Mouse (Mus musculus) midbrain, embryonic 10.5 days (tissue): ENCODE results near the gene Tnip2. TPM values are rescaled to one million over a fixed set of nuclear protein-coding genes. Genes with fewer than 3 reads are reported as not detected.

Experiments used
- DNase-seq: peaks from one replicate; pipeline ENCODE4 v3.0.0-alpha.2; 2017; ENCODE audit warnings: low spot score
- H3K27ac ChIP-seq: fragments of 300-500 bp; sonication (generic); replicated peaks from 2 replicates; pipeline ENCODE4 v1.5.1; 2016; ENCODE audit warnings: mild to moderate bottlenecking
- H3K27me3 ChIP-seq: fragments of 300-500 bp; sonication (generic); 2 replicates; pipeline ENCODE4 v1.6.1; 2016; ENCODE audit warnings: low read depth, mild to moderate bottlenecking; ENCODE audit not compliant: poor library complexity, severe bottlenecking
- H3K36me3 ChIP-seq: fragments of 300-500 bp; sonication (generic); 2 replicates; pipeline ENCODE4 v1.6.1; 2016; ENCODE audit warnings: mild to moderate bottlenecking, moderate library complexity
- H3K4me1 ChIP-seq: fragments of 300-500 bp; sonication (generic); 2 replicates; pipeline ENCODE4 v1.6.1; 2016
- H3K4me3 ChIP-seq: fragments of 300-500 bp; sonication (generic); 2 replicates; pipeline ENCODE4 v1.5.1; 2016; ENCODE audit warnings: mild to moderate bottlenecking, moderate library complexity
- H3K9me3 ChIP-seq: fragments of 300-500 bp; sonication (generic); replicated peaks from 2 replicates; pipeline ENCODE4 v1.6.1; 2016; ENCODE audit warnings: mild to moderate bottlenecking
- WGBS: fragments of 180-500 bp; shearing (Covaris S2); methylation state at CpG from one replicate; pipeline ENCODE4 v1.1.7; 2016; 5-methylcytosine and 5-hydroxymethylcytosine counted together
- polyA plus RNA-seq: library from polyadenylated mRNA; unstranded; fragments of >200 nt; fragmentation: Nextera tagmentation; extraction: Ambion mirVana; gene quantifications from 2 replicates; pipeline ENCODE4 v1.2.1, GENCODE M21; 2016

Tnip2 gene
- polyA plus RNA-seq, 1 experiment from 2014 or later: 5.3 TPM

DNA sequence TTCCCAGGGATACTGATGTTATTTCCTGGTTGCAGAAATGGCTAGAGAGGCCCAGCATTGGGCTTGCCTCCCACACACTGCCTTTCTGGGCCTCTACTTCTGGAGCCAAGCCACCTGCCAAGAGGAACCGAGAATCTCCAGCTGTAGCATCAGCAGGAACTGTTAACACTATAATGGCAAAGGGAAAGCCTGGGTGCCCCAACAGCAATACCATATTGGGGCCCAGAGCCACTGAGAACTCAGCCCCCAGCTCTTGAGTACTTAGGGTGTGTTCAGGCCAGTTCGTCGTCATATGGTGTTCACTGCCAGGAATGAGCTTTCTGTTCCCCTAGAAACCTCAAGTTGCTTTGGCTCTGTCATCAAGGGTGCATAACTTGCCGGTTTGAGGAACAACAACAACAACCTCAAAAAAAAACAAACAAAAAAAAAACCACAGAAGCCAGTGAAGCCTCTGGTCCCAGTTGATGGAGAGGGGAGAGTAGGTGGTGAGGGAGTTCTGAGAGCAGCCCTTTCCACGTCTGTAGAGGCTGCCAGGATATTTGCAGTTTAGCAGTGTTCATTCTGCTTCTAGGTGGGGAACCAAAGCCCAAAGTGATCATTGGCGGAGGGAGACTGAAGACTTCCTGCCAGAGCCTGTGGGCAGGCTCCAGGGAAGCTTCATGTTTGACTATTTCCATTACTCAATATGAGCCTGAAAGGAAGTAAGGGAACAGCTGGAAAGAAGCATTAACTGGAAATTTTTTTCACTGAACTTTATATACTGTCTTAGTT, 26.3 kb downstream of the Tnip2 start:
- peaks cover 48% of the 10 kb centered on the region for H3K36me3 ChIP-seq

DNA sequence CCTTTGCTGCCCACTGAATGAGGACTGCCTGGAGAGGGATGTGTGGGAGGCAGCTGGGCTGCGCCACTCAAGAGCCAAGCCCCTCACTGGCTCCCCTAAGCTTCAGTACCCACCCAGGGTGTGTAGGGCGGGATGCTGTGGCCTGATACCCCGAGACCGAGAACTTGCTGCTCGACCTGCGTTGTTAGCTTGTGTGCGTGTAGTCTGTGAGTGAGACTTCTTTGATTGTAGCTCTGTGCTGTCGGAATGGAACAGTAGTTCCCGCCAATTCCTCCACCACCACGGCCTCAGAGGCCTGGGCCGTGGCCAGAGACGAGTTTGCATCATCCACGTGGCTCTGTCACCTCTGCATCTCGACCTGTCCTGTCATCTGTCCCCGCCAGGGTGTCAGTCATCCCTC, 28.1 kb downstream of the Tnip2 start:
- no peaks in the 10 kb centered on the region for H3K9me3 ChIP-seq
- peaks cover 66% of the 10 kb centered on the region for H3K36me3 ChIP-seq
- no peak for DNase-seq
- H3K4me1 ChIP-seq: no peaks in the 10 kb centered on the region
- WGBS: 96% methylated on average over 15 of the region's 15 CpGs
- no peaks in the 10 kb centered on the region for H3K27me3 ChIP-seq
- H3K4me3 ChIP-seq: no peak overlapping the region
- H3K27ac ChIP-seq: no peak overlapping the region

More for the DNA sequence above, 26.3 kb downstream of the Tnip2 start:
- no peaks in the 10 kb centered on the region for H3K9me3 ChIP-seq
- no peak overlapping the region for H3K27ac ChIP-seq
- H3K4me3 ChIP-seq: no peak overlapping the region
- 80% methylated on average over 6 of the region's 6 CpGs for WGBS
- DNase-seq: no peak
- H3K27me3 ChIP-seq: no peaks in the 10 kb centered on the region
- no peaks in the 10 kb centered on the region for H3K4me1 ChIP-seq

DNA sequence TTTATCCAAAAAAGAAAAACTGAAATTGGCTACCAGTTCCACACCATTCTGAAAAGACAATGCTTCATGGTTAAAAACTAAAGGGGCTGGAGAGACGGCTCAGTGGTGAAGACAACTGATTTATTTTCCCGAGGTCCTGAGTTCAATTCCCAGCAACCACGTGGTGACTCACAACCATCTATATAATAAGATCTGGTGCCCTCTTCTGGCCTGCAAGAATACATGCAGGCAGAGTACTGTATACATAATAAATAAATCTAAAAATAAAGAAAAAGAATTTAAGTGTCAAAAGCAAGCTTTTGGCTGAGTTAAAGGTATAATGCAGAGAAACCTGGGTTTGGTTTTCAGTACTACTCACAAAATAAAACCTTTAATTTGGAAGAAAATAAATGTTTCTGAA, 32.9 kb downstream of the Tnip2 start:
- Histone ChIP-seq H3K27me3 (no peaks in the 10 kb centered on the region), H3K27ac (no peak overlapping the region), H3K4me1 (no peaks in the 10 kb centered on the region), H3K9me3 (no peaks in the 10 kb centered on the region), H3K36me3 (peaks cover 91% of the 10 kb centered on the region), H3K4me3 (no peak overlapping the region)
- no peak for DNase-seq
- 83% methylated on average over 3 of the region's 3 CpGs for WGBS

DNA sequence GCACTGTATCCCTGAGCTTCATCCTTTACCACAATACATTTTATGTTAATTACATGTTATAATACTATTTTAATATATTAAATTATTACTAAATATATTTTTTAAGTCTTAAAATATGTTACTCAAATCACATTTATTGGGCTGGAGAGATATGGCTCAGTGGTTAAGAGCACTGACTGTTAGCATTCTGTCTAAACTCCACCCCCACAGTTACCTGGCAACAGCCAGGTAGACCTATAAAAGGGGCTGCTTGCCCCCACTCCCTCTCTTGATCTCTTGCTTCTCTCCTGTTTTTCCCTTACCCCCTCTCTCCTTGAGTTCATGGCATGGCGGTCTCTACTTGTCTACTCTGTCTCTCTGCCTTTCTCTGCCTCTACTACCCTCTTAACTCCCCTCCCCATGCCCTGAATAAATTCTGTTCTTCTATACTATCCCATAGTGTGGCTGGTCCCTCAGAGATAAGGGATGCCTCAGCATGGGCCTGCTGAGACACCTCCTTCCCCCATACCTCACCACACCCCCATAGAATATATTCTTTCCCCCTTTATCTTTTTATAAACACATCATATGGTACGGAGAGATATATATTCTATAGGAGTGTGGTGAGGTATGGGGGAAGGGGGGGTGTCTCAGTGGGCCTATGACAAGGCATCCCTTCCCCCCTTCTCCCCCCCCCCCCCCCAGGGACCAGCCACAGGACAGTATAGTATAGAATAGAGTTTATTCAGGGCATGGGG, 45.6 kb downstream of the Tnip2 start:
- no peaks in the 10 kb centered on the region for H3K9me3 ChIP-seq
- H3K27ac ChIP-seq: no peak overlapping the region
- H3K27me3 ChIP-seq: no peaks in the 10 kb centered on the region
- H3K4me3 ChIP-seq: no peak overlapping the region
- H3K36me3 ChIP-seq: peaks cover 92% of the 10 kb centered on the region
- 98% methylated on average over 2 of the region's 2 CpGs for WGBS
- no peaks in the 10 kb centered on the region for H3K4me1 ChIP-seq
- DNase-seq: no peak

DNA sequence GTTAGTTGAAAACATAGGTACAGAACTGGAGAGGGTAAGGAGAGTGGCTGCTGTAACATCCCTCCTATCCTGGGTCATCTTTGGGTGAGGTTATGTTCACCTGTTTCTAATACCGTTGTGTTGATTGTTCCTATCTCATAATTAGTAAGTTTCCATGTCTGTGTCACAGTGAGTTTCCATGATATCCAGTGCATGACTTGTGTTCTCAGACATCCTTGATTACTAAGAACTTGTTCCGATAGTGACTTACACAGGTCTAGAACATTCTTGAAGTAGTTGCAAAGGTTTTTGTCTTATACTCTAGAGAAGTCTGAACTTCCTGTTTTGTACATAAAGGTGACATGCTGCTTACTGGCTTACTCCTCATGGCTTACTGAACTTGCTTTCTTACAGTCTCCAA, 47.1 kb downstream of the Tnip2 start:
- no peak overlapping the region for H3K4me3 ChIP-seq
- no peaks in the 10 kb centered on the region for H3K4me1 ChIP-seq
- DNase-seq: no peak
- no peaks in the 10 kb centered on the region for H3K27me3 ChIP-seq
- 93% methylated on average over 2 of the region's 2 CpGs for WGBS
- H3K27ac ChIP-seq: no peak overlapping the region
- no peaks in the 10 kb centered on the region for H3K9me3 ChIP-seq
- H3K36me3 ChIP-seq: peaks cover 95% of the 10 kb centered on the region

DNA sequence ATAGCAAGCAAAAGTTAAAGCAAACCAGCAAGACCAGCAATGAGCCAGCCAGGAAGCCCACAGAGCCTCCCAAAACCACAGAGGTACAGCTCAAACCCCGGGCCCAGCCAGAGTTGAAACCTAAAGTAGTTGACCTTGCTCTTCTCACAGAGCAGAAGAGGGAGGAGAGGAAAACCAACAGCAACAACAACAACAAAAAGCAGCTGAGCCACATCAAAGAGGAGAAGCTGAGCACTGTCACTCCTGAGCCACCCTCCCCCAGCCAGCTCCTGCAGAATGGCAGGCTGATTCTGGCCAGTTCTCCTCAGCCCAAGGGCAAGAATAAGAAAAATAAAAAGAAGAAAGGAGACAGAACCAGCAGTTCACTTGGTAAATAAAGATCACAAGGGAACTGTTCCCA, 47.7 kb downstream of the Tnip2 start:
- Histone ChIP-seq H3K4me1 (no peaks in the 10 kb centered on the region), H3K27ac (no peak overlapping the region), H3K4me3 (no peak overlapping the region), H3K9me3 (no peaks in the 10 kb centered on the region), H3K27me3 (no peaks in the 10 kb centered on the region), H3K36me3 (peaks cover 95% of the 10 kb centered on the region)
- 92% methylated on average over 1 of the region's 1 CpGs for WGBS
- DNase-seq: no peak

DNA sequence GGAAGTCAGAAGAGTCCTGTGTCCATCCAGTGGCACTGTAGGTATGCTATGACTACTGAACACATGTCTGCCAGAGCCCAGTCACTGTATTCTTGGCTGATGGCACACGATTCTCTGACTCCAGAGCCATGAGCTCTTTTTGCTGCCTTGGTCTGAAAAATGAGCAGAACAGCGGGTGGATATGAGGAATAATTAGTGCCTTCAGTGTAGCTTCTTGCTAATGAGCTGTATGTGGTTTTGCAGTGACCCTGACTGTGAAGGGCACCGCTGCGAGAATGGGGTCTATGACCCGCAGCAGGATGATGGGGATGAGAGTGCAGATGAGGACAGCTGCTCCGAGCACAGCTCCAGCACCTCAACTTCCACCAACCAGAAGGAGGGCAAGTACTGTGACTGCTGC, 52.0 kb downstream of the Tnip2 start:
- 93% methylated on average over 6 of the region's 6 CpGs for WGBS

DNA sequence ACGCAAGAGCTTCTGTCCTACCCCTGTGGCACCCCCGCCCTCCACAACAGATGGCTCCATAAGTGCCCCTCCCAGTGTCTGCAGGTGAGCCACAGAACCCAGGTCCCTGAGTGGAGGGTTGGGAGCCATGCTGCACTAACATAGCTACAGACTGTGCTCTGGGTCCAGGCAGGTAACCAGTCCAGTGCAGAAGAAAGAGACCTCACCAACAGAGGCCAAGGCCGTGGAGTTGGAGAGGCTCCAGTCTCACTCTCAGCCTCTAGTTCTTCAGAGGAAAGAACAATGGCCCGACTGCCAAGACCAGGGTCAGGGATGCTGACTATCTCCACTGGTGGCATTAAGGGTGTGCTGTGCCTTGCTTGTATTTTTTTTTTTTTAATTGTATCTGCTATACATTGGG, 52.5 kb downstream of the Tnip2 start:
- Histone ChIP-seq H3K4me1 (no peaks in the 10 kb centered on the region), H3K27ac (no peak overlapping the region), H3K9me3 (no peaks in the 10 kb centered on the region), H3K4me3 (no peak overlapping the region), H3K27me3 (no peaks in the 10 kb centered on the region), H3K36me3 (peaks cover 99% of the 10 kb centered on the region)
- no peak for DNase-seq
- 96% methylated on average over 4 of the region's 4 CpGs for WGBS

More for the DNA sequence above, 52.0 kb downstream of the Tnip2 start:
- no peaks in the 10 kb centered on the region for H3K4me1 ChIP-seq
- DNase-seq: no peak
- H3K4me3 ChIP-seq: no peak overlapping the region
- no peaks in the 10 kb centered on the region for H3K9me3 ChIP-seq
- no peak overlapping the region for H3K27ac ChIP-seq
- H3K27me3 ChIP-seq: no peaks in the 10 kb centered on the region
- peaks cover 100% of the 10 kb centered on the region for H3K36me3 ChIP-seq

DNA sequence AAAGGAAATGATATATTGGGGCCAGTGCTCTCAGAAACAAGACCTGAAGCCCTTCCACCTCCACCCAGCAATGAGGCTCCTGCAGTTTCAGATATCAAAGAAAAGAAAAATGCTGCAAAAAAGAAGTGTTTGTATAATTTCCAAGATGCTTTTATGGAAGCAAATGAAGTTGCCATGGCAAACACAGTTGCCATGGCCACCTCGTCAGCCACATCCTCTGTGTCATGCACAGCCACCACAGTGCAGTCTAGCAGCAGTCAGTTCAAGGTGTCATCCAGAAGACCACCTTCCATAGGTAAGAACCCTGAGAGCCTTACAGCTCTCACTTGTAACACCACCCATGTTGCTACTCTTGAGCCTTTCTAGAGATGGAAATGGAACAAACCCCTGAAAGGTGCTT, 54.8 kb downstream of the Tnip2 start:
- peaks cover 97% of the 10 kb centered on the region for H3K36me3 ChIP-seq
- DNase-seq: no peak
- 87% methylated on average over 1 of the region's 1 CpGs for WGBS

DNA sequence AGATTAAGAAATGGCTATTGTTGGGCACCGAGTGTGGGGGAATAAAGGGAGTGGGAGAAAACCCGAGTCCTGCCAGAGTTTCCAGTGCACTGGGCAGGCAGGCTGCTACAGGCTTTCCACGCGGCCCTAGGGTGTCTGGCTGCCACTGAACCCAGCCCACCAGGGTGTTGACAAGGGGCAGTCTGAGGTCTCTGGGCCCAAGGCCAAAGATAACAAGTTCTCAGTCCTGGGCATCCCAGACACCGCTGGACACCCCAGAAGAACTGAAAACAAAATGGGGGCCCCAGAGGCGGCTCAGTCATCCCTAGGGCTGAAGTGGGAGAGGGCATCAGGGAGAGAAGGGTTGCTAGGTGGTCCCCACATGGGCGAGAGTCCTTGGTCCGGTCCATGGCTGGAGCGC, 67.6 kb downstream of the Tnip2 start:
- H3K4me3 ChIP-seq: no peak overlapping the region
- H3K27me3 ChIP-seq: no peaks in the 10 kb centered on the region
- no peak overlapping the region for H3K27ac ChIP-seq
- no peak for DNase-seq
- no peaks in the 10 kb centered on the region for H3K4me1 ChIP-seq
- WGBS: 91% methylated on average over 9 of the region's 9 CpGs
- peaks cover 91% of the 10 kb centered on the region for H3K36me3 ChIP-seq
- H3K9me3 ChIP-seq: no peaks in the 10 kb centered on the region

More for the DNA sequence above, 54.8 kb downstream of the Tnip2 start:
- H3K4me3 ChIP-seq: no peak overlapping the region
- no peaks in the 10 kb centered on the region for H3K9me3 ChIP-seq
- H3K27me3 ChIP-seq: no peaks in the 10 kb centered on the region
- H3K4me1 ChIP-seq: no peaks in the 10 kb centered on the region
- H3K27ac ChIP-seq: no peak overlapping the region

Other genes starting within 250 kb of the Tnip2 start
- 1.1 and 2.3 TPM in 2 replicates for gene Zfyve28, start 225.5 kb downstream of the Tnip2 start, polyA plus RNA-seq
- not detected in 2 replicates for gene Cfap99, start 225.4 kb downstream of the Tnip2 start, polyA plus RNA-seq
- 196 and 197 TPM in 2 replicates for gene Rnf4, start 177.7 kb downstream of the Tnip2 start, polyA plus RNA-seq
- gene Fam193a, start 144.1 kb downstream of the Tnip2 start, polyA plus RNA-seq: 12.1 and 13.9 TPM in 2 replicates
- gene Sh3bp2, start 11.8 kb upstream of the Tnip2 start, polyA plus RNA-seq: 6.4 and 10.3 TPM in 2 replicates
- 166 and 195 TPM in 2 replicates for gene Add1, start 59.7 kb upstream of the Tnip2 start, polyA plus RNA-seq
- 89.2 and 107 TPM in 2 replicates for gene Mfsd10, start 123.2 kb upstream of the Tnip2 start, polyA plus RNA-seq
- 27.0 and 27.4 TPM in 2 replicates for gene Nop14, start 146.2 kb upstream of the Tnip2 start, polyA plus RNA-seq
- 1.3 and 1.8 TPM in 2 replicates for gene Grk4, start 146.4 kb upstream of the Tnip2 start, polyA plus RNA-seq
- 13.2 and 17.1 TPM in 2 replicates for gene Htt, start 247.7 kb upstream of the Tnip2 start, polyA plus RNA-seq